Mouse (Mus musculus): ENCODE results near the gene Alyref.

GRCm38 (mm10) chr11:120598990-120599549 lies 905 bp upstream of the Alyref start:
- TF ChIP-seq HCFC1 (IDR thresholded peaks at IDR 0.05; ENCODE audit: borderline replicate concordance, insufficient read depth, low read length) (no peak), CHD2 (IDR thresholded peaks at IDR 0.05; ENCODE audit: low read depth, low read length) (no peak), ZNF384 (IDR thresholded peaks at IDR 0.05; ENCODE audit: low read depth, low read length) (no peak), MAFK (IDR thresholded peaks at IDR 0.05; ENCODE audit: insufficient read depth, low read depth, low read length) (no peak), ZC3H11A (IDR thresholded peaks at IDR 0.05; ENCODE audit: borderline replicate concordance, low read depth, low read length) (no peak)

Measured in ES-E14 (cell line).